Mouse (Mus musculus): Measurements from ENCODE around the gene Shroom3.
A peak's percentile ranks its signal among the peaks of the same experiment; 100 is the strongest.

Gene Shroom3

GRCm38 (mm10) chr5:92933599-92934217 lies 250.5 kb downstream of the Shroom3 start:
- no peak for DNase-seq (ENCODE audit: low read depth)

GRCm38 (mm10) chr5:92934269-92934939 lies 251.2 kb downstream of the Shroom3 start:
- DNase-seq (ENCODE audit: low read depth), result no peak

GRCm38 (mm10) chr5:92935883-92936282 lies 252.6 kb downstream of the Shroom3 start:
- DNase-seq (ENCODE audit: low read depth), result no peak

- no peak for DNase-seq (ENCODE audit: low read depth)
These were observed 254.5 kb downstream of the Shroom3 start for GRCm38 (mm10) chr5:92937701-92938100.

GRCm38 (mm10) chr5:92939246-92939995 lies 256.2 kb downstream of the Shroom3 start:
- DNase-seq (ENCODE audit: low read depth), result no peak

- no peak for DNase-seq (ENCODE audit: low read depth)
These were observed 258.9 kb downstream of the Shroom3 start for GRCm38 (mm10) chr5:92942166-92942565.

- DNase-seq (ENCODE audit: low read depth), result no peak
These were observed 259.3 kb downstream of the Shroom3 start for GRCm38 (mm10) chr5:92942577-92942976.

GRCm38 (mm10) chr5:92944867-92945266 lies 261.6 kb downstream of the Shroom3 start:
- DNase-seq (ENCODE audit: low read depth), result no peak

GRCm38 (mm10) chr5:92948972-92949745 lies 265.9 kb downstream of the Shroom3 start:
- no peak for DNase-seq (ENCODE audit: low read depth)

- no peak for DNase-seq (ENCODE audit: low read depth)
These were observed 267.3 kb downstream of the Shroom3 start for GRCm38 (mm10) chr5:92950583-92950982.

- DNase-seq (ENCODE audit: low read depth), result no peak
These were observed 267.8 kb downstream of the Shroom3 start for GRCm38 (mm10) chr5:92951079-92951478.

- no peak for DNase-seq (ENCODE audit: low read depth)
These were observed 270.6 kb downstream of the Shroom3 start for GRCm38 (mm10) chr5:92953865-92954264.

- peak; percentile 24 for DNase-seq (ENCODE audit: low read depth)
These were observed 271.1 kb downstream of the Shroom3 start for GRCm38 (mm10) chr5:92954323-92954722.

GRCm38 (mm10) chr5:92954827-92955475 lies 271.7 kb downstream of the Shroom3 start:
- no peak for DNase-seq (ENCODE audit: low read depth)

GRCm38 (mm10) chr5:92959287-92959686 lies 276.1 kb downstream of the Shroom3 start:
- DNase-seq (ENCODE audit: low read depth), result no peak

- no peak for DNase-seq (ENCODE audit: low read depth)
These were observed 276.5 kb downstream of the Shroom3 start for GRCm38 (mm10) chr5:92959708-92960107.

- DNase-seq (ENCODE audit: low read depth), result no peak
These were observed 278.1 kb downstream of the Shroom3 start for GRCm38 (mm10) chr5:92961353-92961752.

- no peak for DNase-seq (ENCODE audit: low read depth)
These were observed 278.6 kb downstream of the Shroom3 start for GRCm38 (mm10) chr5:92961770-92962231.

GRCm38 (mm10) chr5:92964691-92965090 lies 281.5 kb downstream of the Shroom3 start:
- DNase-seq (ENCODE audit: low read depth), result peak; percentile 23

GRCm38 (mm10) chr5:92967143-92967542 lies 283.9 kb downstream of the Shroom3 start:
- DNase-seq (ENCODE audit: low read depth), result no peak

- DNase-seq (ENCODE audit: low read depth), result no peak
These were observed 284.7 kb downstream of the Shroom3 start for GRCm38 (mm10) chr5:92967906-92968305.

- DNase-seq (ENCODE audit: low read depth), result no peak
These were observed 286.2 kb downstream of the Shroom3 start for GRCm38 (mm10) chr5:92969443-92969842.

Data from induced T-regulatory cell, adult 2 months (primary cell).